Mouse (Mus musculus) midbrain, embryonic 12.5 days (tissue): ENCODE data around the gene Dlst. TPM values are rescaled to one million over a fixed set of nuclear protein-coding genes. Genes with fewer than 3 reads are reported as not detected.
A peak's percentile ranks its signal among the peaks of the same experiment; 100 is the strongest.

Experiments
- ATAC-seq: fragments of 200-750 bp; cut with Nextera tagmentation; 2 replicates; pipeline ENCODE4 v1.8.0; 2017; ENCODE audit warnings: low read depth, moderate TSS enrichment, moderate library complexity; ENCODE audit not compliant: low FRiP score
- H3K27ac ChIP-seq: fragments of 300-500 bp; sonication (generic); replicated peaks from 2 replicates; pipeline ENCODE4 v1.5.1; 2016; ENCODE audit warnings: mild to moderate bottlenecking
- H3K27me3 ChIP-seq: fragments of 300-500 bp; sonication (generic); 2 replicates; pipeline ENCODE4 v1.6.1; 2016; ENCODE audit warnings: mild to moderate bottlenecking
- H3K36me3 ChIP-seq: fragments of 300-500 bp; sonication (generic); 2 replicates; pipeline ENCODE4 v1.6.1; 2016
- H3K4me1 ChIP-seq: fragments of 300-500 bp; sonication (generic); 2 replicates; pipeline ENCODE4 v1.6.1; 2016
- H3K4me2 ChIP-seq: fragments of 300-500 bp; sonication (generic); replicated peaks from 2 replicates; pipeline ENCODE4 v1.6.1; 2016; ENCODE audit warnings: mild to moderate bottlenecking, moderate library complexity
- H3K4me3 ChIP-seq: fragments of 300-500 bp; sonication (generic); 2 replicates; pipeline ENCODE4 v1.5.1; 2016; ENCODE audit warnings: mild to moderate bottlenecking
- H3K9ac ChIP-seq: fragments of 300-500 bp; sonication (generic); replicated peaks from 2 replicates; pipeline ENCODE4 v1.6.1; 2016; ENCODE audit warnings: mild to moderate bottlenecking, moderate library complexity
- H3K9me3 ChIP-seq: fragments of 300-500 bp; sonication (generic); 2 replicates; pipeline ENCODE4 v1.6.1; 2016; ENCODE audit warnings: mild to moderate bottlenecking
- WGBS: fragments of 180-500 bp; shearing (Covaris S2); methylation state at CpG from one replicate; pipeline ENCODE4 v1.1.7; 2016; 5-methylcytosine and 5-hydroxymethylcytosine counted together
- polyA plus RNA-seq: library from polyadenylated mRNA; unstranded; fragments of >200 nt; fragmentation: Nextera tagmentation; extraction: Ambion mirVana; gene quantifications from 2 replicates; pipeline ENCODE4 v1.2.1, GENCODE M21; 2016

Gene Dlst
- polyA plus RNA-seq, 1 experiment from 2014 or later: 107 TPM

GRCm38 (mm10) chr12:85101001-85101400 is 9.6 kb upstream of the Dlst start:
- 0 out of 2 replicates have a peak overlapping the region, but pooled peaks have one; percentile 2 for H3K4me2 ChIP-seq
- no peaks in the 10 kb centered on the region for H3K27me3 ChIP-seq
- H3K4me1 ChIP-seq: peaks cover 8% of the 10 kb centered on the region; the same call in 1 of the 2 replicates
- no peaks in the 10 kb centered on the region for H3K9me3 ChIP-seq
- 31% methylated on average over 14 of the region's 14 CpGs for WGBS
- peak overlapping the region; percentile 47; the same call in 1 of the 2 replicates for H3K27ac ChIP-seq
- H3K9ac ChIP-seq: no peak overlapping the region; the same call in 1 of the 2 replicates
- H3K4me3 ChIP-seq: no peak overlapping the region
- no peaks in the 10 kb centered on the region for H3K36me3 ChIP-seq
- no peak for ATAC-seq

- Histone ChIP-seq H3K27ac (no peak overlapping the region), H3K4me3 (no peak overlapping the region)
- WGBS: 85% methylated on average over 5 of the region's 5 CpGs
These were observed 9.0 kb upstream of the Dlst start for GRCm38 (mm10) chr12:85101521-85102106.

GRCm38 (mm10) chr12:85103096-85103495 is 7.5 kb upstream of the Dlst start:
- no peaks in the 10 kb centered on the region for H3K27me3 ChIP-seq
- no peak overlapping the region for H3K4me3 ChIP-seq
- ATAC-seq: no peak
- no peaks in the 10 kb centered on the region for H3K36me3 ChIP-seq
- no peak overlapping the region for H3K27ac ChIP-seq
- WGBS: 80% methylated on average over 8 of the region's 8 CpGs
- no peak overlapping the region for H3K4me2 ChIP-seq
- H3K9ac ChIP-seq: no peak overlapping the region
- H3K9me3 ChIP-seq: no peaks in the 10 kb centered on the region
- peaks cover 14% of the 10 kb centered on the region; the same call in 1 of the 2 replicates for H3K4me1 ChIP-seq

More at GRCm38 (mm10) chr12:85101521-85102106, 9.0 kb upstream of the Dlst start:
- Histone ChIP-seq H3K9ac (no peak overlapping the region), H3K4me1 (peaks cover 13% of the 10 kb centered on the region; the same call in 1 of the 2 replicates), H3K36me3 (no peaks in the 10 kb centered on the region), H3K4me2 (no peak overlapping the region), H3K9me3 (no peaks in the 10 kb centered on the region), H3K27me3 (no peaks in the 10 kb centered on the region)
- ATAC-seq: no peak

GRCm38 (mm10) chr12:85104789-85105188 is 5.8 kb upstream of the Dlst start:
- WGBS: 93% methylated on average over 8 of the region's 8 CpGs

GRCm38 (mm10) chr12:85106292-85106691 is 4.3 kb upstream of the Dlst start:
- no peak for ATAC-seq
- no peaks in the 10 kb centered on the region for H3K27me3 ChIP-seq
- no peaks in the 10 kb centered on the region for H3K9me3 ChIP-seq
- peak overlapping the region; percentile 13; the same call in 1 of the 2 replicates for H3K4me2 ChIP-seq
- peaks cover 23% of the 10 kb centered on the region for H3K4me1 ChIP-seq
- H3K9ac ChIP-seq: no peak overlapping the region
- H3K27ac ChIP-seq: no peak overlapping the region
- H3K36me3 ChIP-seq: no peaks in the 10 kb centered on the region
- WGBS: 5% methylated on average over 8 of the region's 8 CpGs
- H3K4me3 ChIP-seq: no peak overlapping the region

More at GRCm38 (mm10) chr12:85104789-85105188, 5.8 kb upstream of the Dlst start:
- peaks cover 20% of the 10 kb centered on the region for H3K4me1 ChIP-seq
- no peak overlapping the region for H3K27ac ChIP-seq
- H3K27me3 ChIP-seq: no peaks in the 10 kb centered on the region
- H3K36me3 ChIP-seq: no peaks in the 10 kb centered on the region
- no peak overlapping the region for H3K4me3 ChIP-seq
- H3K4me2 ChIP-seq: no peak overlapping the region
- no peaks in the 10 kb centered on the region for H3K9me3 ChIP-seq
- H3K9ac ChIP-seq: no peak overlapping the region
- ATAC-seq: no peak

GRCm38 (mm10) chr12:85108643-85109042 is 2.0 kb upstream of the Dlst start:
- Histone ChIP-seq H3K9ac (no peak overlapping the region), H3K9me3 (no peaks in the 10 kb centered on the region), H3K27ac (no peak overlapping the region), H3K4me2 (no peak overlapping the region), H3K4me3 (no peak overlapping the region), H3K4me1 (peaks cover 39% of the 10 kb centered on the region), H3K27me3 (no peaks in the 10 kb centered on the region), H3K36me3 (no peaks in the 10 kb centered on the region)
- WGBS: 55% methylated on average over 3 of the region's 3 CpGs
- ATAC-seq: no peak

- no peaks in the 10 kb centered on the region for H3K36me3 ChIP-seq
- 0 out of 2 replicates have a peak overlapping the region, but pooled peaks have one; percentile 24 for H3K9ac ChIP-seq
- WGBS: 22% methylated on average over 4 of the region's 4 CpGs
- no peak overlapping the region for H3K4me3 ChIP-seq
- H3K9me3 ChIP-seq: no peaks in the 10 kb centered on the region
- no peak for ATAC-seq
- H3K27me3 ChIP-seq: no peaks in the 10 kb centered on the region
- peaks cover 39% of the 10 kb centered on the region for H3K4me1 ChIP-seq
- peak overlapping the region; percentile 95; the same call in 1 of the 2 replicates for H3K4me2 ChIP-seq
- no peak overlapping the region for H3K27ac ChIP-seq
These were observed 1.2 kb upstream of the Dlst start for GRCm38 (mm10) chr12:85109426-85109825.

- H3K27me3 ChIP-seq: no peaks in the 10 kb centered on the region
- H3K36me3 ChIP-seq: 0 out of 2 replicates have a peak, but pooled peaks cover 5% of the 10 kb centered on the region
- peak overlapping the region; percentile 95 for H3K4me2 ChIP-seq
- peak overlapping the region; percentile 81 for H3K27ac ChIP-seq
- H3K4me3 ChIP-seq: peak overlapping the region; percentile 100
- WGBS: 15% methylated on average over 18 of the region's 18 CpGs
- no peaks in the 10 kb centered on the region for H3K9me3 ChIP-seq
- peaks cover 39% of the 10 kb centered on the region for H3K4me1 ChIP-seq
- no peak for ATAC-seq
- peak overlapping the region; percentile 98 for H3K9ac ChIP-seq
These were observed 479 bp upstream of the Dlst start for GRCm38 (mm10) chr12:85110011-85110697.

- no peak for ATAC-seq
- H3K4me2 ChIP-seq: no peak overlapping the region; the same call in 1 of the 2 replicates
- H3K9ac ChIP-seq: no peak overlapping the region; the same call in 1 of the 2 replicates
- peaks cover 11% of the 10 kb centered on the region; the same call in 1 of the 2 replicates for H3K36me3 ChIP-seq
- H3K4me1 ChIP-seq: peaks cover 32% of the 10 kb centered on the region
- no peaks in the 10 kb centered on the region for H3K27me3 ChIP-seq
- no peaks in the 10 kb centered on the region for H3K9me3 ChIP-seq
- H3K27ac ChIP-seq: no peak overlapping the region
- H3K4me3 ChIP-seq: no peak overlapping the region
- 91% methylated on average over 7 of the region's 7 CpGs for WGBS
These were observed 2.1 kb downstream of the Dlst start for GRCm38 (mm10) chr12:85112550-85113251.

- 95% methylated on average over 3 of the region's 3 CpGs for WGBS
- H3K4me2 ChIP-seq: no peak overlapping the region
These were observed 2.7 kb downstream of the Dlst start for GRCm38 (mm10) chr12:85113337-85113736.

GRCm38 (mm10) chr12:85113917-85114316 is 3.3 kb downstream of the Dlst start:
- H3K27ac ChIP-seq: no peak overlapping the region
- H3K4me2 ChIP-seq: no peak overlapping the region
- ATAC-seq: no peak
- 93% methylated on average over 3 of the region's 3 CpGs for WGBS
- no peaks in the 10 kb centered on the region for H3K27me3 ChIP-seq
- H3K9me3 ChIP-seq: no peaks in the 10 kb centered on the region
- no peak overlapping the region for H3K9ac ChIP-seq
- peaks cover 32% of the 10 kb centered on the region for H3K4me1 ChIP-seq
- peaks cover 21% of the 10 kb centered on the region for H3K36me3 ChIP-seq
- no peak overlapping the region for H3K4me3 ChIP-seq

More at GRCm38 (mm10) chr12:85113337-85113736, 2.7 kb downstream of the Dlst start:
- Histone ChIP-seq H3K9me3 (no peaks in the 10 kb centered on the region), H3K36me3 (peaks cover 15% of the 10 kb centered on the region), H3K27me3 (no peaks in the 10 kb centered on the region), H3K4me1 (peaks cover 32% of the 10 kb centered on the region), H3K27ac (no peak overlapping the region), H3K9ac (no peak overlapping the region), H3K4me3 (no peak overlapping the region)
- ATAC-seq: no peak

- Histone ChIP-seq H3K4me2 (no peak overlapping the region), H3K27ac (no peak overlapping the region), H3K9ac (no peak overlapping the region), H3K27me3 (no peaks in the 10 kb centered on the region), H3K4me1 (peaks cover 22% of the 10 kb centered on the region), H3K4me3 (no peak overlapping the region), H3K36me3 (peaks cover 37% of the 10 kb centered on the region), H3K9me3 (no peaks in the 10 kb centered on the region)
- no peak for ATAC-seq
- WGBS: 77% methylated on average over 7 of the region's 7 CpGs
These were observed 5.0 kb downstream of the Dlst start for GRCm38 (mm10) chr12:85115678-85116077.
